Mouse (Mus musculus): ENCODE data around the gene Cdc42ep1. TPM values are rescaled to one million over a fixed set of nuclear protein-coding genes. Genes with fewer than 3 reads are reported as not detected.
"Not testable (repeated sequence)": the region's sequence is repeated elsewhere in the genome, so short reads cannot be mapped to it uniquely, and the experiment has no call there.

The Cdc42ep1 gene
- polyA plus RNA-seq, 1 experiment: 115 TPM

- DNase-seq (ENCODE audit: low read depth): no peak
Measured at GRCm38 (mm10) chr15:78829636-78830035, 12.8 kb upstream of the Cdc42ep1 start.

- DNase-seq (ENCODE audit: low read depth): no peak
Measured at GRCm38 (mm10) chr15:78830742-78831719, 11.4 kb upstream of the Cdc42ep1 start.

- DNase-seq (ENCODE audit: low read depth): no peak
Measured at GRCm38 (mm10) chr15:78831720-78832657, 10.4 kb upstream of the Cdc42ep1 start.

- DNase-seq (ENCODE audit: low read depth): no peak
Measured at GRCm38 (mm10) chr15:78832701-78833123, 9.7 kb upstream of the Cdc42ep1 start.

- DNase-seq (ENCODE audit: low read depth): no peak
Measured at GRCm38 (mm10) chr15:78833582-78833981, 8.8 kb upstream of the Cdc42ep1 start.

GRCm38 (mm10) chr15:78834233-78835005 lies 8.0 kb upstream of the Cdc42ep1 start:
- DNase-seq (ENCODE audit: low read depth): no peak

GRCm38 (mm10) chr15:78835200-78836085 lies 7.0 kb upstream of the Cdc42ep1 start:
- DNase-seq (ENCODE audit: low read depth): no peak

GRCm38 (mm10) chr15:78836086-78836621 lies 6.3 kb upstream of the Cdc42ep1 start:
- no peak for DNase-seq (ENCODE audit: low read depth)

GRCm38 (mm10) chr15:78839744-78840143 lies 2.7 kb upstream of the Cdc42ep1 start:
- DNase-seq (ENCODE audit: low read depth): no peak

- DNase-seq (ENCODE audit: low read depth): no peak
Measured at GRCm38 (mm10) chr15:78840241-78840640, 2.2 kb upstream of the Cdc42ep1 start.

GRCm38 (mm10) chr15:78840751-78841150 lies 1.7 kb upstream of the Cdc42ep1 start:
- DNase-seq (ENCODE audit: low read depth): no peak

GRCm38 (mm10) chr15:78841161-78841790 lies 1.1 kb upstream of the Cdc42ep1 start:
- DNase-seq (ENCODE audit: low read depth): no peak

GRCm38 (mm10) chr15:78843581-78844469 lies 1.4 kb downstream of the Cdc42ep1 start:
- no peak for DNase-seq (ENCODE audit: low read depth)

- no peak for DNase-seq (ENCODE audit: low read depth)
Measured at GRCm38 (mm10) chr15:78844791-78845190, 2.4 kb downstream of the Cdc42ep1 start.

GRCm38 (mm10) chr15:78845321-78845720 lies 2.9 kb downstream of the Cdc42ep1 start:
- no peak for DNase-seq (ENCODE audit: low read depth)

- DNase-seq (ENCODE audit: low read depth): no peak
Measured at GRCm38 (mm10) chr15:78845867-78846266, 3.4 kb downstream of the Cdc42ep1 start.

GRCm38 (mm10) chr15:78846352-78846751 lies 3.9 kb downstream of the Cdc42ep1 start:
- DNase-seq (ENCODE audit: low read depth): no peak

- not testable (repeated sequence) for DNase-seq (ENCODE audit: low read depth)
Measured at GRCm38 (mm10) chr15:78846805-78847204, 4.4 kb downstream of the Cdc42ep1 start.

- DNase-seq (ENCODE audit: low read depth): no peak
Measured at GRCm38 (mm10) chr15:78848467-78848866, 6.0 kb downstream of the Cdc42ep1 start.
